Mouse (Mus musculus): ENCODE measurements around the gene Adcyap1r1. TPM values are rescaled to one million over a fixed set of nuclear protein-coding genes. Genes with fewer than 3 reads are reported as not detected.

Gene Adcyap1r1
- 1 to 10 TPM; 5.1 to 5.8 (median 5.4) TPM for total RNA-seq (2022)

DNA sequence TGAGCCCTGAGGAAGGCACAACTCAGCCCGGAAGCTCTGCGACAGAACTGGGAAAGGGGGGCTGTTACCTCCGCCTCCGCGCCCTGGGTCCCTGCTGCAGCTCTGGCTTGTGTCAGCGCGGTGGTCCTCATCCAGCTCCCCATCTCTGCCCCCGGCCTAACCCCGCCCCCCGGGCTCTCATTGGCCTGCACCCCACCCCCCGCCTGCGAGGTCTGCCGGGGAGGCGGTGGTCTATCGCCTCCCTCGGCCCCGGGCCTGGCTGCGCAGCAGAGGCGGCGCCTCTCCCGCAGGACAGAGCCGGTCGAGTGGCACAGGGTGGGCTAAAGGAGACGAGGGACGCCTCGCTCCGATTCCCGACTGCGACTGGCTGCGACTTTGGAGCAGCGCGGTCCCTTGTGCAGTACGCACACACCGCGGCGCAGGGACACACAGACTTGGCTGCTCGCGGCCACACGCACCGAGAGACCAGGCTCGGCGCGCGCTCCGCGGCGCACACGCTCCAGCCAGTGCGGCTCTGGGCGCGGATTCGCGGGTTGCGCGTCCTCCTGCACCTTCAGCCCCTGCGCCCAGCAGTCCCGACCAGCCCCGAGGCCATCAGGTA, at the start of gene Adcyap1r1:
Gene Adcyap1r1, plus strand, starts transcription at position 208 of the 601 bp plus-strand sequence.
- DNase-seq (ENCODE audit: low spot score) = no peak

DNA sequence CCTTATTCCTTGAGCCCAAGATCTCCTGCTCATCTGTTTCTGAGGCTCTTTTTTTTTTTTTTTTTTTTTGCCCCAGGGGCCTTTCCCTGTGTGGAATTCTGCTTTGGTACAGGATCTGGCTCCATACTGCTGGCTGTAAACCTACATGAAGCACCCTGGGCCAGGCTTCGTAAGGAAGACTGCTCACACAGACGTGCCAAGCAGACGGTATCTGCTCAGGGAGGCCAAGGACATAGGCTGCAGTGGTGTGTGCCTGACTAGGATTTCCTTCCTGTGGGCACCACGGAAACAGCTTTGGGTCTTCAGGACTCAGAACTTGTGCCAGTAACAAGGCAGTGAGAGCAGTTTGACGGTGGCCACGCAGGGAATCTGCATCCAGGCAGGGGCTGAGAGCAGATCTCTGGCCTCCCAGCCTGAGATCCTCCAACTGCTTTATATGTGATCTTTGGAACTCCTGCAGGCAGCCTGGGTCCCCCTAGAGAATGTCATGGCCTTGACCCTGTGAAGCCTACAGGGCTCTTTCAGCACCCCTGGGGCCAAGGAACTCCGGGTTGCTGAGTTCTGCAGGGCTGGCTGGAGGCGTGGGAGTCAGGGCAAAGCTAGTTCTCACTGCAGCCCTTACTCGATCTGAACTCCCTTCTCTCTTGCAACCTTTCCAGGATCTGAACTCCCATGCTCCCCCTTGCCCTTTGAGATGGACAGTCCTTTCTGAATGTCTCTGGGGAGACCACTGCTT, 49.6 kb upstream of the Adcyap1r1 start:
- DNase-seq (ENCODE audit: low spot score) = no peak

GRCm38 (mm10) chr6:55403411-55404309, 48.1 kb upstream of the Adcyap1r1 start:
- DNase-seq (ENCODE audit: low spot score) = no peak

DNA sequence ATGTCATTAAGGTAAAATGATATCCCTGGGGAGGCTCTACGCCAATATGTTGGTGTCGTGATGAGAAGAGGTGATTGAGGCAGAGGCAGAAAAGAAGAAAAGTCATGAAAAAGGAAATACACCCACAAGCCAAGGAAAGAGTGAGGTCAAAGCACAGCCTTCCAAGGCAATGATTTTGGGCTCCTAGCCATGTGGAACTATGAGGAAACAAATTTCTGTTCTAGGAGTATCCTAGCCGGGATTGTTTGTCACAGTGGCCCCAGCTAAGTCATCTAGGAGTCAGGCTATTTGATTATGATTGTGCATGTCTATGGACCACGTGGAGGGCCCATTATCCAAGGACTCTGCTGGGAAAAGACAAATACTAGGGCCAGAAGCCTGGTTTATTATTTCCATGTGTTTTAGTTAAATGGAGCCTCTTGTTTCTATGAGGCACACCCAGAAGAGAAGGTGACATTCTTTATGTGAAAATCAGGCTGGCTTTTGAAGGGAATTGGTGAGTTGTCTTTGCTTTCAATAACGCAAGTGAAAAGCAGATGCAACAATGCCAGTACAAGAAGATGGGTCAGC, 47.3 kb upstream of the Adcyap1r1 start:
- DNase-seq (ENCODE audit: low spot score) = no peak

DNA sequence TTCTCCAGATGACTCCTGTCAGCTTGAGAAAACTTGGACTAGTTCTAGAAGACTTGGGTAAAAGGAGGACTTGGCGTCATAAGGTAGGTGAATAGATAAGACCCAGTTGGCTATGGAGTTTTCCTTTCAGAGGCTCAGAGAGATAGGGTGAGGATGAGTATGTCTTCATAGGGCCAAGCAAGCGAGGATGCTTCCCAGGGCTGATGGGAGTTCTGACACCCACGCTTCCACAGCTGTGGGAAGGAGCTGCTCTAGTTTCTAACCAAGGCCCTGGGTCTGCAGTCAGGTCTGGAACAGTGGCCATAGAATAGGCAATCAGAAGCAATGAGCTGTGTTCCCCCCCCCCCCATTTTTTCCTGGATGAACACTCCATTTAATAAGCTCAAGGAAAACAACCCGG, 44.4 kb upstream of the Adcyap1r1 start:
- DNase-seq (ENCODE audit: low spot score) = no peak

DNA sequence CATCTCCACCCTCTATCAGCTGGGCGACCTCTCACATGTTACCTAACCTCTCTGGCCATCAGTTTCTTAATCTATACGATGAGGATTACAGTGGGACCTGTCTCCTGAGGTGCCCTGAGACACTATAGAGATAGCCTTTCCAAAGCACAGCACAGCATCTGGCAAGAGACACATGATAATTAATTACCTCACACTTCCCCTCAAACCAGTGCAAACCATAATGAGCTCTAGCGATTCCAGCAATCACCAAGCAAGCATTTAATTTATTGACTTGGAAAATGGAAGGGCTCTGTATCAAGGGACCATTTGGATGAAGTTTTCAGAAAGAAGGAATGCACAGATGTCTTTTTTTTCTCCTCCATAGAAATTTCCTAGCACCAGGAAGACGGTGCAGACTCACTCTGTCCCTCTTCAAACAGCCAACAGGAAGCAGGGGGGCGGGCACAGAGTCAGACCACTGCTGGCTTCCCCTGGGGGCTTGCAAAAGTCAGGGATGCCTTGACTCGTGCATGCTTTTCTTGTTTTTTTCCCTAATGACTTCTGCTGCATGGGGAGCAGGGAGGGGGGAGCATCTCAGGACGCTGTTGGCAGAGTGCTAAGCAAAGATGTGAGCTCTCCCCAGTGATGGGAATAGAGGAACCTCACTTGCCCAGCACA, 41.5 kb upstream of the Adcyap1r1 start:
- DNase-seq (ENCODE audit: low spot score) = no peak

GRCm38 (mm10) chr6:55410977-55411376, 40.8 kb upstream of the Adcyap1r1 start:
- no peak for DNase-seq (ENCODE audit: low spot score)

GRCm38 (mm10) chr6:55416202-55416601, 35.6 kb upstream of the Adcyap1r1 start:
- no peak for DNase-seq (ENCODE audit: low spot score)

DNA sequence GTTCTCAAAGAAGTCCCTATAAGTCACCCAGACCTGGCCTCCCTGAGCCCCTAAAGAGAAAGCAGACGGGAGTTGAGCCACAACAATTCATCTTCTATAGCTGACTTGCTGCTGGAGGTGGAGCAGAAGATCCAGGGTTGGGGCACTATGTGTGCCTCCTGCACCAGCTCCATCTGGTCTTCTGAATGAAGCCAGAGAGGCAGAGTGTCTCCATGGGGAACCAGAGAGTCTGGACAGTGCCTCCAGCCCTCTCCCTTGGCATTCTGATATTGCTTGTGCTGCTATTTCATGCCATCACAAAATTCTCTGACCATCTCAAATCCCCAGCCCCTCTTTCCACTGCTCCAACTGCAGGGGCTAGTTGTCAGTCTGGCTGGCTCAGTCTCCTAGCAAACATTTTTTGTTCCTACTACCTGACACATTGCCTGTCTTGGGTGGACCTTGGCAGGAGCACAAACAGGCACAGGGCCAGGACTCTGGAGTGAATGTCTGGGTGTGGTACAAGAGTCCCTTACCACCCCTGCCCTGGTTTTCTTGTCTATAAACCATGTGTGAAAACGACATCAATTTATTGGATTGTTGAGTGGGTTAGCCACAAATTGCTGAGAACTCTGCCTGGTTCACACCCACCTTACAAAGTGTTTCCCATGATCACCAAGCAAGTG, 32.9 kb upstream of the Adcyap1r1 start:
- DNase-seq (ENCODE audit: low spot score) = no peak

DNA sequence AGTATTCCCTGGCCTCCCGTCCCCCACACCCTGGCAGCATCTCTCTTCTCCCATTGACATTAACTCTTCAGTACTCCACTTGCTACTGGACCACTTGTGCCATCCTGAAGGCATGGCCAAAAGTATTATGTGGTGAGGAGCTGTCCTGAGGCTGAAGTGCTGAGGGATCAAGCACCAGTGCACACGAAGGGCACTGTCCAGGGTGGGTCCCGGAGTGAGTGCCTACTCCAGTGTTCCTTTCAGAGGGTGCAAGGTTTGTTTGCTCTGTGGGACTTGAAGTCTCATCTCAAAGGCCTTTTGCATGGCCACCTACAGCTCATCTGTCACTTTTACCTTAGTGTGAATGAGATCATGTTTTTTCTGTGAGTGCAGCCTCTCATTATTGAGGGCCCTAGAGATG, 31.4 kb upstream of the Adcyap1r1 start:
- no peak for DNase-seq (ENCODE audit: low spot score)

DNA sequence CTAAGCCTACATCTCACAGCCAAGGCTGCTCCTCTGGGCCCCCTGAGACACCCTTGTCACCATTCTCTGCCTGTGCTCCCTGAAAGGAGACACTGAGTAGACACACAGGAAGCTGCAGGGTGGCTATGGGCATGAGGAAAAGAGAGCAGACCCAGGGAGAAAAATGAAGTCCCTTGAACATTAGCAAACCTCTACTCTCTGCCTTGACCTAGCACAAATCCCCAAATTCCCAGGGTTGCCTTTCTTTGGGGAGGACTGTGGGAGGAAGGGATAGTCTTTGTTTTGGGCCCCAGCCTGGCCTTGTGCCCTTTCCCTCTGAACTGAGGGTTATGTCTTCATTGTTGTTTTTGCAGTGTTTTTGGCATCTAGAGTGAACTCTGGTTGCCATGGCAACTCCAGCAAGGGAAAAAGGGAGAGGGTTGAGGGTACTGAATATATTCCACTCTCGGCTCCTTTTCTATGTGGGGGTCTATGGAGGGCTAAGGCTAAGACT, 30.9 kb upstream of the Adcyap1r1 start:
- no peak for DNase-seq (ENCODE audit: low spot score)

DNA sequence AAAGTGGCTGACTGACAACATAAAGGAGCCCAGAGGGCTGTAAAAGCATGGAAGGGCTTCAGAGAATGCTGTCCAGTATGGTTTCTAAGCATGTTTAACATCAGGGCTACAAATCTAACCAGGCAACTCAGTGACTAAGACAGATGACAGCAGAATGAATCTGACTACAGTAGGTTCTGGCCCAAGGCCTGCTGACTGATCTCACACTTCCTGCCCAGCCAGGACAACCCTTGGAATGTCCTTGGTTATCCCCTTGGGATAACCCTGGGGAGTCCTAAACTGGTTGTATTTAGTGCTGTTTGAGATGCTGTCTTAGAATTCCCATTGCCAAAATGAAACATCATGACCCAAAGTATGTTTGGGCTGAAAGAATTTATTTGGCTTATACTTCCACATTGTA, 19.7 kb upstream of the Adcyap1r1 start:
- no peak for DNase-seq (ENCODE audit: low spot score)

DNA sequence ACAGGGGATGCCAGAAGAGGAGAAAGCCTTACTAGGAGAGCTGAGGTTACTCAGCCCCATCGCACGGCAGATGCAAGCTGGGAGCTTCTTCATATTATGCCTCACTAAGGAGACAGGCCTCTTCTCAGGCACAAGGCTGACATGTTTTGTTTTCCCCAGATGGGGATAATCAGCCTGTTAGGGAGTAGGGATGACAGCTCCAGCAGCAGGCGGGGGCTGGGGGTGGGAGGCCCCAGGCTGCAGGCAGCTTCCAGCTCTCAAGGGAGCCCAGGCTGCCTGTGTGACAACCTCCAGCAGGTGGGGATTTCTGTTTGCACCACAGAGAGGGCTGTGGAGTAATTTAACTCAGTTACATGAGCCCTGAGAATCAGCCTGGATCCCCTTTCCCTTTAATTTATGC, 17.4 kb upstream of the Adcyap1r1 start:
- DNase-seq (ENCODE audit: low spot score) = no peak

GRCm38 (mm10) chr6:55435266-55436159, 16.3 kb upstream of the Adcyap1r1 start:
- no peak for DNase-seq (ENCODE audit: low spot score)

DNA sequence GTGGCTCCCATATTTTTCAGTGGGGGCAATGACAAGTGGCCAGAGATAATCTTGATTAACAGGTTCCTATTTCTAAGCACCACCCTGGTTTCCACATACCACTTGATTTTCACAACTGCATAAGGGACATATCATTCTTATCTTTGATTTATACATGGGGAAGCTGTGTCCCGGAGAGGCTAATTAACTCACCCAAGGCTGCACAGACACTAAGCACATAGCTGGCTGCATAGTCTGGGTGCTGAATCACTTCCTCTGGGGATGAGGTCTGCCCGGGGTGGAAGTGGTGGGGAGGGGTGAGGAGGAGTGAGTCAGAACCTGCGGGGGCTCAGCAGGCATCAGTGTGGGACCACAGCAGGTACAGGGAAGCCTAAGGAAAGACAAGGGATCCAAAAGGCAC, 13.9 kb upstream of the Adcyap1r1 start:
- no peak for DNase-seq (ENCODE audit: low spot score)

- no peak for DNase-seq (ENCODE audit: low spot score)
Observed at GRCm38 (mm10) chr6:55438837-55439236, 12.9 kb upstream of the Adcyap1r1 start.

- DNase-seq (ENCODE audit: low spot score) = no peak
Observed at GRCm38 (mm10) chr6:55443927-55444688, 7.7 kb upstream of the Adcyap1r1 start.

DNA sequence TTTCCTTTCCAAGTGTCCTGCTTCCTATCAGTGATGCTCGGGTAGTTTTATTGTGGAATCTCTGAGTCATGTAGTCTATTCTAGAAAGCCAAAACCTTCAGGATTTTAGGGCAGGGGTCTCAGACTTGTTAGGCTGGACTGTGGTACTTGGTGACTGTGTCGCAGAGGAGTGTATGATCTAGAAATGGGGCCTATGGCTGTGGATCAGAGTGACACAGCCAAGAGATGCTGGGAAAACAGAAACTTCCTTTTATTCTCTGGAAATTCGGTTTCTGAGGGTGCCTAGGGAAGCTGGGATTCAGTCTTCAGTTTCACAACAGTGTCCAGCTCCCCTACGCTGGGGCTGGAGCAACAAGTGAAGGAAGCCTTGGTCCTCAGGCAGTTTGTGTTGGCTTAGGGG, 7.1 kb upstream of the Adcyap1r1 start:
- DNase-seq (ENCODE audit: low spot score) = peak; percentile 41

- DNase-seq (ENCODE audit: low spot score) = no peak
Observed at GRCm38 (mm10) chr6:55448199-55448598, 3.6 kb upstream of the Adcyap1r1 start.

Data from heart, adult 8-10 months (tissue).